In the genomic region with DNA sequence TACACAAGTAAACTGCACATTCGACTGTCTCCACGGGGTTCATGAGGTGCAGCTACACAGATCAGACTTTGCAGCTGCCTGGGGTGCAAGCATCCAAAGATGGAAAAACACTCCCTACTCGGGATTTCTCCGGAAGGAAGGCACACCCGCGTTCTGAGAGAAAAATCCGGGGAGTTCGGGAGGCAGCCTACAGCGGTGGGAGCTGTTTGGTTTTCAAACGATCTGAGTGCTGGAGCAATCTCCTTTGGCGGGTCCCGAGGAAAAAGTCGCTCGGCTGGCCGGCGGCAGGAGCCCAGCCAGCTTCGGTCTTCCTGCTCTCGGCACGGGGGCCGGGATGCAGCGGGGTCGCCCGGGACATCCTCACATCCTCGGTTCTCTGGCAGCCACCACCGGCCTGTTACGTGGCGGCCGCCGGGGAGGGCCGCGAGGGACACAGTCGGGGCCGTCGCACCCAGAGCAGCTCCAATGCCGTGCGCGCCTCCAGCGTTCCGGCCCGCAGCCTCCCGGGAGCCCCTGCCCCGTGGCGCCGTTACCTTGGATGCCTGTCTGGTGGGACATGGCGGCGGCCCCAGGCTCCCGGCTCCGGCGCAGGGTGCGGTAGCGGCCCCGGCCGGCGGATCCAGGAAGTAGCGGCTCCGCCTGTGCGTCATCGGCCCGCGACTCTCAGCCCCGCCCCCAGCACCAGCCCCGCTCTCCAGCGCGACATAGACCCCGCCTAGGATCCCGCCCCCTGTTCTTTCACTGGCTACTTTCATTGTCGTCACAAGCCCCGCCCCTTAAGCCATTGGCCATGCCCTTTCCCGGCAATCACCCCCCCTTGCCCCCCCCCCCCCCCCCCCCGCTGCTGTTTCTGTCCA, we compare ENCODE assay signal across 8 mouse cellular contexts. TPM values are rescaled to one million over a fixed set of nuclear protein-coding genes. Genes with fewer than 3 reads are reported as not detected.
DNase-seq lines count a peak whose midpoint lies in the region; ATAC-seq lines count a peak whose summit lies in the region.

A gene (minus strand): TSS at position 671 of the 857 bp plus-strand sequence.

- intact Hi-C loops in gastrocnemius, postnatal 14 days (cut with DNase I; ENCODE audit: low total_unique reads): no loop called here
- intact Hi-C loops in left cerebral cortex, postnatal 10 days (cut with DNase I): loop anchor here (5.0 kb wide), 1 partner anchor 73 kb away; no protein-coding TSS in a partner anchor

- DNase-seq in adrenal gland, adult (ENCODE audit: inconsistent age in 2 of 2, low spot score in 1 of 2): peak; percentile 98 to 99
- DNase-seq in embryo, embryonic 10.5 days (ENCODE audit: low spot score): peak; percentile 99
- DNase-seq in gastrocnemius, postnatal 14 days: peak; percentile 99
- peak; percentile 97 to 100 for DNase-seq in left cerebral cortex, postnatal 10 days (ENCODE audit: extremely low spot score in 1 of 2, low spot score in 2 of 2)
- DNase-seq in right cerebral cortex, postnatal 25 days: peak; percentile 98
- DNase-seq in urinary bladder, postnatal 4 days (ENCODE audit: low spot score in 2 of 2): peak; percentile 96 to 99

- peak; percentile 95 for ATAC-seq in inflammation-experienced regulatory T-cells, adult 6 months
- peak; percentile 99 for ATAC-seq in megakaryocyte-erythroid progenitor cell, adult 5-6 weeks (replicated peaks; ENCODE audit: low FRiP score, low TSS enrichment, poor library complexity, severe bottlenecking)

RNA-seq across cellular contexts. Expression of the gene that starts here (rescaled TPM):
- total RNA-seq in gastrocnemius, postnatal 14 days (2021): 10 to 100 TPM; 15.9 to 17.0 TPM
- 10 to 100 TPM; 55.1 to 60.8 (median 58.3) TPM for polyA plus RNA-seq in inflammation-experienced regulatory T-cells, adult 6 months (2017; shearing (Covaris generic))
- total RNA-seq in left cerebral cortex, postnatal 10 days (2021): 10 to 100 TPM; 43.3 to 49.7 TPM
- total RNA-seq in megakaryocyte-erythroid progenitor cell, adult 5-6 weeks (2014; fragmentation: Nextera tagmentation): 18.4 and 24.8 TPM in 2 replicates
- total RNA-seq in megakaryocyte-erythroid progenitor cell, adult 5-6 weeks (2017): 23.7 and 29.5 TPM in 2 replicates

Comparison
In these comparisons a context has a peak if more than half of its experiments do, and no peak if none do; other contexts are left out.
1. Peak in every context shown above with its lines: DNase-seq and ATAC-seq.